Mouse (Mus musculus): Measurements from ENCODE around the gene Lyzl4. TPM values are rescaled to one million over a fixed set of nuclear protein-coding genes. Genes with fewer than 3 reads are reported as not detected.
A peak's percentile ranks its signal among the peaks of the same experiment; 100 is the strongest.
"Not testable (repeated sequence)": the region's sequence is repeated elsewhere in the genome, so short reads cannot be mapped to it uniquely, and the experiment has no call there.

Lyzl4 gene
- polyA plus RNA-seq, 1 experiment from 2014 or later, result not detected

DNA sequence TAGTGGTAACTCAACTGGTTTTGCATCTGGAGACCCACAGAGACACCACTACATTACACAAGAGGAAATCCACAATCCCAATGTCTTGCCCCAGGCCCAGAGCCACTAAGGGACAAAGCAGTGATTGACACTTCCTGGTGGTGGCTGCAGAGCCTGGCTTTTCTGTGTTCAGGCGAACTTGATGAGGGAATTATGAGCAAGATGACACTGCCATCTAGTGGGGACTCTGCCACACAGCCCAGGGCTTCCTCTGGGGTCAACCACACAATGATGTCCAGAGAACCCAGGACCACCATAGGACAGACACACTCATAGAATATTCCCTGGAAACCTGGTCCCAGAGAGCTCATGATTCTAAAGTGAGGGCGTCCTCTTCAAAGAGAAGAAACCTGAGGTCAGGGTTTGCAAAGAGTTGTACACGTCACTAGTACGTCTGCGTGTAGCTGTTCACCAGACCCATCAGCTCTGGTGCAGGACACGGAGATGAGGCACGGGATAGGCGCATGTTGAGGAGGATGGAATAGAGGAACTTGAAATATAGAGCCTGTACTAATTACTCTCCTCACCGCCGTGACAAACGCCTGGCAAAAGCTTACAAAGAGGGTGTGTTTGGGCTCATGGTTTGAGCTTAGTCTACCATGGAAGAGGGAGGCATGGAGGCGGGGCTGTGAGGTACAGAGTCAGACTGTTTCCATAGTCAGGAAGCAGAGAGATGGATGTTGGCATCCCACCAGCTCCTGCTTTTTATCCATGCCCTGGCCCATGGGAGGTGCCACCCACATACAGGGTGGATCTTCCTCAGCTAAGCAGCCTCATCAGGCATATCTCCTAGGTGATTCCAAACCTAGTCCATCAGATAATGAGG, 36.2 kb downstream of the Lyzl4 start:
- H3K36me3 ChIP-seq (ENCODE audit: control insufficient read depth, insufficient read depth, low read length), result no peaks in the 10 kb centered on the region
- no peak overlapping the region for H3K27ac ChIP-seq (ENCODE audit: low read depth, low read length)
- no peaks in the 10 kb centered on the region for H3K9me3 ChIP-seq (replicated peaks; ENCODE audit: control insufficient read depth, low read length)
- H3K4me1 ChIP-seq (ENCODE audit: control insufficient read depth, insufficient read depth, low read length), result peaks cover 4% of the 10 kb centered on the region; the same call in 1 of the 2 replicates
- H3K9ac ChIP-seq (ENCODE audit: low read depth, low read length), result no peak overlapping the region
- 0 out of 2 replicates have a peak, but pooled peaks have one; percentile 40 for ATAC-seq (replicated peaks; ENCODE audit: insufficient number of reproducible peaks, low FRiP score, low TSS enrichment)
- H3K4me3 ChIP-seq (ENCODE audit: low read depth, low read length), result no peak overlapping the region
- 0 out of 2 replicates have a peak, but pooled peaks cover 2% of the 10 kb centered on the region for H3K27me3 ChIP-seq (ENCODE audit: control insufficient read depth, insufficient read depth, low read length)
- no peak overlapping the region for H3K4me2 ChIP-seq
- WGBS (ENCODE audit: insufficient replicate concordance), result 50% methylated on average over 12 of the region's 12 CpGs

DNA sequence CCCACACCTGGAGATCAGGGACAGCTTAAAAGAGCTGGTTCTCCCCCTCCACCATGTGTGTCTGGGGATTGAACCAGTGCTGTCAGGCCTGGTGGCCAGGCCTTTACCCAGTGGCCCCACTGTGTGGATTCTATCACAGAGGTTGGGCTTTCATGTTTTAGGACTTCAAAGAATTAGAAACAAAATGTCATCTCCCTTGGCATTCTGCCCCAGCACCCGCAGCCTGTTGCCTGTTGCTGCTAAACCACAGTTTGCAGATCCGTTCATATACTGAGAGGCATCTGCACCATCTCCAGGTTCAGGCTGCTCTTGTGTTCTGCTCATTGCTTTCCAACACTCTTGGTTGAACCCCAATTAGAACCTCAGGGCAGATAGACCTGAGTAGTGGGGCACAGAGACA, 39.5 kb downstream of the Lyzl4 start:
- Histone ChIP-seq H3K4me3 (ENCODE audit: low read depth, low read length) (no peak overlapping the region), H3K36me3 (ENCODE audit: control insufficient read depth, insufficient read depth, low read length) (no peaks in the 10 kb centered on the region), H3K27ac (ENCODE audit: low read depth, low read length) (no peak overlapping the region), H3K9me3 (replicated peaks; ENCODE audit: control insufficient read depth, low read length) (no peaks in the 10 kb centered on the region), H3K27me3 (ENCODE audit: control insufficient read depth, insufficient read depth, low read length) (no peaks in the 10 kb centered on the region), H3K4me1 (ENCODE audit: control insufficient read depth, insufficient read depth, low read length) (peaks cover 5% of the 10 kb centered on the region; the same call in 1 of the 2 replicates), H3K9ac (ENCODE audit: low read depth, low read length) (no peak overlapping the region), H3K4me2 (no peak overlapping the region)
- no peak for ATAC-seq (replicated peaks; ENCODE audit: insufficient number of reproducible peaks, low FRiP score, low TSS enrichment)
- WGBS (ENCODE audit: insufficient replicate concordance), result 74% methylated on average over 2 of the region's 2 CpGs

DNA sequence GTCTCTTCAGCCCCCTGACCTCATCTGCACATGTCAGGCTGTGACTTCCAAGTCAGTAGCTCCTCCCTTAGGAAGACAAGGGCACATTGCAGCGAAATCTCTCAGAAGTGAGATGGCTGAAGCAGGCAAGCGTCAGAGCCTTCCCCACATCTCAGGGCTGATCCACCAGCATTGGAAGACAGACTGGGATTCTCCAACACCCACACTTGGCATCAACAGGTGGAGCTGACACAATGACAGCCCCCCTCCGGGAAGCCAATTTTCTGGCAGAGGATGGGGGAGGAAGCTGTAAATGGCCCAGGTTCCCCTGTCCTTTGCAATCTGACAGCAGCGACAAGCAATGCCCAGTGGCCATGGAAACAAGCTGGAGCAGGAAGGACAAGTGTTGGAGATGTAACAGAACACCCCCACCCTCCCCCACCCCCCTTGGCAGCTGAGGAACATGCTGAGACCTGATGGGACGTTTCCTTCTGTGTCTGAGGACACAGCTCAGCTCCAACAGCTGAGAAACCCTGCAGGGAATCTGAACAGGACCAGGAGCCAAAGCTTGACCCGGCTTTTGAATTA, 41.0 kb downstream of the Lyzl4 start:
- no peak for ATAC-seq (replicated peaks; ENCODE audit: insufficient number of reproducible peaks, low FRiP score, low TSS enrichment)
- H3K27ac ChIP-seq (ENCODE audit: low read depth, low read length), result no peak overlapping the region
- H3K27me3 ChIP-seq (ENCODE audit: control insufficient read depth, insufficient read depth, low read length), result no peaks in the 10 kb centered on the region
- no peaks in the 10 kb centered on the region for H3K36me3 ChIP-seq (ENCODE audit: control insufficient read depth, insufficient read depth, low read length)
- H3K4me2 ChIP-seq, result no peak overlapping the region
- H3K9ac ChIP-seq (ENCODE audit: low read depth, low read length), result no peak overlapping the region
- H3K9me3 ChIP-seq (replicated peaks; ENCODE audit: control insufficient read depth, low read length), result no peaks in the 10 kb centered on the region
- 16% methylated on average over 6 of the region's 6 CpGs for WGBS (ENCODE audit: insufficient replicate concordance)
- no peak overlapping the region for H3K4me3 ChIP-seq (ENCODE audit: low read depth, low read length)
- peaks cover 5% of the 10 kb centered on the region; the same call in 1 of the 2 replicates for H3K4me1 ChIP-seq (ENCODE audit: control insufficient read depth, insufficient read depth, low read length)

DNA sequence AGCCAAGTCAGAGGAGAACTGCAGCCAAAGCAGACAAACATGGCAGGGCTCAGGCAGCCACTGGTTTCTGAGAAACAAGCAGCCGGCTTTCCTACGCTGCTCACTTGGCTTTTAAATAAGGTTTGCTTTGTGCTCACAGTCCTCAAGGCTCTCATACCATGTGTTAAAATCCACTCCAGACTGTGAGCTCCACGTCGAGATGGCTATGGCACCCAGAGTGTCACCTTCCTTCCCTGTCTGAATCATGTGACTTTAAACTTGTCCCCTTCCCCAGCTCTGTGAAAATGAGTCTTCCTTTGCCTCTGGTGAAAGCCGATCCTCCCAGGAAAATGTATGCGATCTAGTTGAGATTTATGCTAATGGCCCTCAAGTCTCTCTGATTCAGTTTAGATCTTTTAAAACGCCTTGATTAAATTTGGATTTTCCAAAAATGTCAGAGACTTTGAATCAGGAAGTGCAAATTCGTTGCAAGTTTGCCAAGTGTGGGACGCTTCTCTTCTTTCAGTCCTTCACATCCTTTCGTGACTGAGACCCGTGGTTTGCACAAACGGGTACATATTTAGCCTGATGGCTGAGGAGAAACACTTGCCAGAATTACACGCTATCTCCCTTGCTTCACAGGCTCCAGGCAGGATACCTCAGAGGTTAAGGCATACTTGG, 41.6 kb downstream of the Lyzl4 start:
- Histone ChIP-seq H3K9me3 (replicated peaks; ENCODE audit: control insufficient read depth, low read length) (no peaks in the 10 kb centered on the region), H3K4me3 (ENCODE audit: low read depth, low read length) (no peak overlapping the region), H3K36me3 (ENCODE audit: control insufficient read depth, insufficient read depth, low read length) (no peaks in the 10 kb centered on the region), H3K9ac (ENCODE audit: low read depth, low read length) (no peak overlapping the region), H3K4me2 (no peak overlapping the region), H3K4me1 (ENCODE audit: control insufficient read depth, insufficient read depth, low read length) (peaks cover 5% of the 10 kb centered on the region; the same call in 1 of the 2 replicates), H3K27me3 (ENCODE audit: control insufficient read depth, insufficient read depth, low read length) (no peaks in the 10 kb centered on the region), H3K27ac (ENCODE audit: low read depth, low read length) (no peak overlapping the region)
- no peak for ATAC-seq (replicated peaks; ENCODE audit: insufficient number of reproducible peaks, low FRiP score, low TSS enrichment)
- whole genome bisulfite sequencing (ENCODE audit: insufficient replicate concordance), result 50% methylated on average over 13 of the region's 13 CpGs

DNA sequence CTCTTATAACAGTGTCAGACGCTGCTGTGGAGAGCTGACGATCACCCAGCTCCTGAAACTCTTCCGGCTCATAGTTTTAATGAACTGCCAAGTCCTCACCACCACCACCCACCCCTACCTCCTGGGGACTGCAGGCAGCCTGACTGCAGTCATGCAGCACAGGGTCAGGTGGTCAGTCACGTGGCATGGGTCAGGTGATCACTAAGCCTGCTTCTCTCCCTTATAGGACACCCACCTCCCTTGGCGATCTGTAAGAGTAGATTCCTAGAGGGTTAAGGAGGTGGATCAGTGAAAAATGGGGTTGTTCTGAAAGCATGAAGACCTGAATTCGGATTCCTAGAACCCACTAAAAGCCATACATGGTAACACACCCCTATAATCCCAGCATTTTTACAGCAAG, 42.3 kb downstream of the Lyzl4 start:
- no peak overlapping the region for H3K4me2 ChIP-seq
- H3K27ac ChIP-seq (ENCODE audit: low read depth, low read length), result no peak overlapping the region
- no peaks in the 10 kb centered on the region for H3K36me3 ChIP-seq (ENCODE audit: control insufficient read depth, insufficient read depth, low read length)
- no peak overlapping the region for H3K9ac ChIP-seq (ENCODE audit: low read depth, low read length)
- no peak overlapping the region for H3K4me3 ChIP-seq (ENCODE audit: low read depth, low read length)
- H3K27me3 ChIP-seq (ENCODE audit: control insufficient read depth, insufficient read depth, low read length), result no peaks in the 10 kb centered on the region
- H3K9me3 ChIP-seq (replicated peaks; ENCODE audit: control insufficient read depth, low read length), result no peaks in the 10 kb centered on the region
- 73% methylated on average over 6 of the region's 6 CpGs for WGBS (ENCODE audit: insufficient replicate concordance)
- ATAC-seq (replicated peaks; ENCODE audit: insufficient number of reproducible peaks, low FRiP score, low TSS enrichment), result no peak
- H3K4me1 ChIP-seq (ENCODE audit: control insufficient read depth, insufficient read depth, low read length), result peaks cover 5% of the 10 kb centered on the region; the same call in 1 of the 2 replicates

DNA sequence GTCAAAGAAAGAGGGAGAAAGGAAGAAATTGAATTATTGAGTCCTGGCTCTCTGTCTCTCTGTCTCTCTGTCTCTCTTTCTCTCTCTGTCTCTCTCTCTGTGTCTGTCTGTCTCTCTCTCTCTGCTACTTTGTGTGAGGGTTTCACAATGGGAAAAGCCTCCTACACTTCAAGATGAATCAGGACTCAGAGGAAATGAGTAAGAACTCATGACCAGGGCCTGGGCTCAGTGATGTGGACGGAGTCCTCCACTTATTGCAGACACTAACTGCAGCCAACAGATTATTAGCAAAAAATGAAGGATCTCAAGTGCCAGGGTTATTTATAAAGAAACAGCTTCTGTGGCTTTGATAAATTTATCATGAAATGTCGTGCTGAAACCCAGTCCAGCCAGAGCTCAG, 43.8 kb downstream of the Lyzl4 start:
- H3K27ac ChIP-seq (ENCODE audit: low read depth, low read length), result no peak overlapping the region
- H3K4me3 ChIP-seq (ENCODE audit: low read depth, low read length), result no peak overlapping the region
- no peaks in the 10 kb centered on the region for H3K36me3 ChIP-seq (ENCODE audit: control insufficient read depth, insufficient read depth, low read length)
- H3K27me3 ChIP-seq (ENCODE audit: control insufficient read depth, insufficient read depth, low read length), result no peaks in the 10 kb centered on the region
- no peak overlapping the region for H3K4me2 ChIP-seq
- no peak overlapping the region for H3K9ac ChIP-seq (ENCODE audit: low read depth, low read length)
- no peaks in the 10 kb centered on the region for H3K9me3 ChIP-seq (replicated peaks; ENCODE audit: control insufficient read depth, low read length)
- peaks cover 5% of the 10 kb centered on the region; the same call in 1 of the 2 replicates for H3K4me1 ChIP-seq (ENCODE audit: control insufficient read depth, insufficient read depth, low read length)
- no peak for ATAC-seq (replicated peaks; ENCODE audit: insufficient number of reproducible peaks, low FRiP score, low TSS enrichment)
- WGBS (ENCODE audit: insufficient replicate concordance), result 67% methylated on average over 2 of the region's 2 CpGs

GRCm38 (mm10) chr9:121594771-121595170, 47.1 kb downstream of the Lyzl4 start:
- 72% methylated on average over 4 of the region's 4 CpGs for WGBS (ENCODE audit: insufficient replicate concordance)
- ATAC-seq (replicated peaks; ENCODE audit: insufficient number of reproducible peaks, low FRiP score, low TSS enrichment), result no peak

GRCm38 (mm10) chr9:121593768-121594167, 48.1 kb downstream of the Lyzl4 start:
- 79% methylated on average over 3 of the region's 3 CpGs for WGBS (ENCODE audit: insufficient replicate concordance)
- not testable (repeated sequence) for H3K27ac ChIP-seq (ENCODE audit: low read depth, low read length); H3K9ac ChIP-seq (ENCODE audit: low read depth, low read length); ATAC-seq (replicated peaks; ENCODE audit: insufficient number of reproducible peaks, low FRiP score, low TSS enrichment); H3K4me2 ChIP-seq; H3K36me3 ChIP-seq (ENCODE audit: control insufficient read depth, insufficient read depth, low read length); H3K4me3 ChIP-seq (ENCODE audit: low read depth, low read length); H3K27me3 ChIP-seq (ENCODE audit: control insufficient read depth, insufficient read depth, low read length); H3K4me1 ChIP-seq (ENCODE audit: control insufficient read depth, insufficient read depth, low read length); H3K9me3 ChIP-seq (replicated peaks; ENCODE audit: control insufficient read depth, low read length)

More at GRCm38 (mm10) chr9:121594771-121595170, 47.1 kb downstream of the Lyzl4 start:
- Histone ChIP-seq H3K4me1 (ENCODE audit: control insufficient read depth, insufficient read depth, low read length) (no peaks in the 10 kb centered on the region), H3K27me3 (ENCODE audit: control insufficient read depth, insufficient read depth, low read length) (no peaks in the 10 kb centered on the region), H3K4me2 (no peak overlapping the region), H3K9me3 (replicated peaks; ENCODE audit: control insufficient read depth, low read length) (no peaks in the 10 kb centered on the region), H3K36me3 (ENCODE audit: control insufficient read depth, insufficient read depth, low read length) (no peaks in the 10 kb centered on the region), H3K27ac (ENCODE audit: low read depth, low read length) (no peak overlapping the region), H3K9ac (ENCODE audit: low read depth, low read length) (no peak overlapping the region), H3K4me3 (ENCODE audit: low read depth, low read length) (no peak overlapping the region)

Data from heart, embryonic 11.5 days (tissue).